Mouse (Mus musculus): ENCODE data around the gene Tmem9. TPM values are rescaled to one million over a fixed set of nuclear protein-coding genes. Genes with fewer than 3 reads are reported as not detected.

The Tmem9 gene
- total RNA-seq, 2 experiments from 2014 or later = 43.6 to 63.7 TPM

DNA sequence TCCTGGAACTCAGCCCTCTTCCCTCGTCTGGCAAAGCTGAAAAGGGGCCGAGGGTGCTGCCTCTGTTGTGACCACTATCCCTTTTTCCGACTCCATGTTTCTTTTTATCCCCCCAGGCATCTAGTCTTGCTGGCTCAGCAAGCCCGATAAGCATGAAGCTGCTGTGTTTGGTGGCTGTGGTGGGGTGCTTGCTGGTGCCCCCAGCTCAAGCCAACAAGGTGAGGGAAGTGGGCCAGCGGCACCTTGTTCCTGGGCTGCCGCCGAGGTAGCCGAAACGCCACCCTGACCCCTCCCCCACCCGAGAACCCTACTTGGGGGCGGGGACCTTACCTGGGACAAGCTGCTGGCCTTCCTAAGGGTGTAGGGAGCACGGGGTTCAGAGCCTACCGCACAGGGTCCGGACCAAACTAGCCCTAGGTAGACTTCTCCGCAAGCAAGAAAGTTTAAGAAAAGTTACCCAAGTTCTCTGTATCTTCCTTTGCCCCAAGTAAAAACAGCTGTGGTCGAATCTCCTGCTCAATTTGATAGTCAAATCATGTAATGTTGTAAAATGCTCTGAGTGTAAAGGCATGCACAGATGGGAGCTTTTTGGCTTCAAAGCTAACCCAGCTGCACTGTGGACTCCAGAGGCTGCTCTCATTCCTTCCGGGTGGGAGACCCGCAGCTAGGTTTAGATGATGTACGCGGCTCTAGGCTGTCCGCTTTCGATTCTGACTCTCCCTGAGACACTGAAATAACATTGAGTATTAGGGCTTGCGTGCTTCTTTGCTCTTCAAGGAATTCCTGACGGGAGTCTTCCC is 10.6 kb downstream of the Tmem9 start:
- DNase-seq (ENCODE audit: low spot score in 2 of 2) = peak in 1 of 2 experiments; percentile 31

DNA sequence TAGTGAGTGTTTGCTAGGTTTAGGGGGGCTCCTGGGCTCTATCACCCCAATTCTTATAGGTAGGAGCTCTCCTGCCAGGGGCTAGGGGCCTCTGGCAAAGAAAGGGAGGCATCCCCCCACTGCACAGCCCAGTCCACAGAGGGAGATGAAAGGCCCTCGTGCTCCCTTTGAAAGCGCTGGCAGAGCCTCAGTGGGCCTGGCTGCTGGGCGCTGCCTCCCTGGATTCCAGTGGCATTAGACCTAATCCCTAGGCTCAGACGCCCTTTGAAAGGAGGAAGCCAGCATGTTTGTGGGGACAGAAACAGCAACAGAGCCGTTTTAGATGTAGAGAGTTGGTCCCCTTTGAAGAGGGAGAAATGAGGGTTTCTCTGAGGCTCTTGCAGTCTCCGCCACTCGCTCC is 22.3 kb downstream of the Tmem9 start:
- no peak for DNase-seq (ENCODE audit: low spot score in 2 of 2)

DNA sequence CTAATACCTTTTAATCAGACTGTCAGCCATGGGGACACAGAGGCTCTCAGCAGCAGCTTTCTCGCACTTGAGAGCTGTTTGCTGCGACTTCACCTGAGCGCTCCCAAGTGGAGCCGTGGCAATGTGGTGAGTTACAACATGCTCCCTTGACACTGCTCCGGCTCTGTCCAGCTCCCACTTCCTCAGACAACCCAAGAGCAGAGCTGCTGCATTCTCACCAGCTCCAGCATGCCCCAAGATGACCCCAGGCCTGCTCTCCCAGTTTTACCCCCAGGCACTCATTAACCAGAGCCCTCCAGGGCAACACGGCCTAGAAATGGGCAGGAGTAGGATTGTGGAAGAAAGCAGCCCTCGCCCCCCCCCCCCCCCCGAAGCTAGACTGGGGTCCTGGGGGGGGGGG is 23.7 kb downstream of the Tmem9 start:
- no peak for DNase-seq (ENCODE audit: low spot score in 2 of 2)

DNA sequence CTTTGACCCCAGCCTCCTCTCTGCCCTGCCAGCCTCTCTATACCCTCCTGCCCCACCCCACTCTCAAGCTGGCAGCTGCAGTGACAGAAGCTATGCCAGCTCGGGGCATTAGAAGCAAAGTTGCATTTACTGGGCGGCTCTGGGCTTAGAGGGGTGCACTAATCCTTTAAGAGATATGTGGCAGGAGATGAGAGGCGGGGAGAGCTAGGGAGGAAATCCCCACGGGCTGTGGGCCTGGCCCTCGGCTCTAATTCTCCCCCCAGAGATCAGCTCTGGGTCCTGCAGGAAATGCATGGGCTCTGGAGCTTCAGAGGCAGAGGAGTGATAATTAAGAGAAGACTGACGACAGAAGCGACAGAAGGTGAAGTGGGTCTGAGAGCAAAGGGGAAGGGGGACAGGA is 25.0 kb downstream of the Tmem9 start:
- DNase-seq (ENCODE audit: low spot score in 2 of 2) = no peak

DNA sequence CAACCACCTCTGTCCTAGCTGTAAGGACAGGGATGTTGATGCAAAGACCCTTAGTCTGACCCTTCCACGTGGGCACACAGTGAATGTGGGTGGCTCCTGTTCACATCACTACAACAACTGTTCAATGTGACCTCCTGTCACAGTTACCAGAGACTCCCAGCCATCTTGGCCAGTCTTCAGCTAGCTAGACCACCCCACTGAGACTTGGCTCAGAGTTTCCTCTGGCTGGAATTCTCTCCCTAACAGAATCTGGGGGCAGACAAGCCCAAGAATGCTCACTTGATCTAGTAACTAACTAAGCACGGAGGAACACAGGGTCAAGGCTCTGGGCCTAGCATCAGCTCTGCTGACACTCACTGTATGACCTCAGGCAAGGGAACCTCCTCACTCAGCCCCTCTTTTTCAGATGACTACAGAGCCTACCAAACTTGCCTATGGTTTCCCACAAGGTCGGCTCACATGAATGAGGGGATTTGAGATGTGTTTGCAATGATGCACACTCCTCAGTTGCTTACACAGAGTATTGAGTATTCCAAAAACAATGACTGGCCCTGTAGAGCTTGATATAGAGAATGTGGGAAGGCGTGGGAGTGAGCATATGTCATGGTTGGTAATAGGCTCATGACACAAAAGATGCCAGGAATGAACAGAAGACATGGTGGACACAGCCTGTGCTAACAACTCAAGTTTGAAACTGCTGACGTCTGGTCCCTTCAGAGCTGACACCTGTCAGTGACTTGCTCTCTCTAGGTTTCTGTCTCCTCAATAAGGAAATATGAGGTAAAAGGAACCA is 31.0 kb downstream of the Tmem9 start:
- no peak for DNase-seq (ENCODE audit: low spot score in 2 of 2)

DNA sequence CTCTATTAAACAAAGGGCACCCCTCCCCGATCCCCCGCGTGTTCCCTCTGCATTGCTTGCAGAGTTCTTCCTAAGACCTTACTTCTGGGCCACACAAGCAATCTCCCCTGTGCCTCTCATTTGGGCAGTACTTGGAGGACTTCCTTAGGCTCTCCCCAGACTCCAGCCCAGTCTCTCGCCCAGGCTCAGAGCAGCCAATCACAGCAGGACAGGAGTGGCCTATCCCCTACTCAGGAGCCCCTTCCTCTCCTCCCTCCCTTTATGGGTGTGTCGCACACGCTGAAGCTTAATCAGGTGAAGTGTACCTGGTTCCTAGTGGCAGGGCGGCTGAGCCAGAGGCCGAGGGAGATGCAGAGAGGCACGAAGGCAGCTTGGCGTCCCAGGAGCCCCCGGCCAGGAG is 32.5 kb downstream of the Tmem9 start:
- DNase-seq (ENCODE audit: low spot score in 2 of 2) = no peak

DNA sequence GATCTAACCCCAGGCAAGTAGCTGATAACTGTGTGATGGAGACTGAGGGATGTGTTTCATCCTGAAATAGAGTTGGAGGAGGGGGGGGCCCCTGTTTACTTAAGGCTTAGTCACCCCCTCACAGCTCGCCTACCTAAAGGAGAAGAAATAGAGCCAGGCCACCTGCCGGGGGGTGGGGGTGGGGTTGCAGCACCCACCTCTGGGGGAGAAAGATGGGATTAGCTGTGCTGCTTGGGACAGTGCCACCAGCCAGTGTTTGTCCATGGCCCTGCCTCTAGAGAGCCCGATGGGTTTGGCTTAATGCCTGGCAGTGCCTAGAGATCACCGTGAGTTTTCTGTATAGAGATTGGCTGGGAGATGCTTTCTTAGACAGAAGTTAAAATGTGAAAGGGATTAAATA is 32.9 kb downstream of the Tmem9 start:
- DNase-seq (ENCODE audit: low spot score in 2 of 2) = no peak

DNA sequence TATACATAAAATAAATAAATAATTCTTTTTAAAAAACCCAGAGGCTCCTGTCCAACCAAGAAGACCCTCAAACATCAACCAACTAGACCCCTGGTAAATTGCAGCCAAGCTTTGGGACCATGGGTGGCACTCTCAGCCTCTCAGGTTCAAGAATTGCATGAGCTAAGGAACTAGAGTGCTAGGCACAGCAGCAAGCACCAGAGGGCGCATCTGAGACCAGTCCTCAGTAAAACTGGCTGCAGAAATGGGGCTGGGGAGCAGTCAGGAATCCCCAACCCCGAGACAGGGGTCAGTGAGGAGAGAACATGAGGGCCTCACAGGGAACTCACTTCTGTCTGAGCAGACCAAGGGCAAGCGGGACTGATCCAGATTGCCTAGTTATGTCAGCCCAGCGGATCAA is 37.8 kb downstream of the Tmem9 start:
- peak in 1 of 2 experiments; percentile 43 for DNase-seq (ENCODE audit: low spot score in 2 of 2)

DNA sequence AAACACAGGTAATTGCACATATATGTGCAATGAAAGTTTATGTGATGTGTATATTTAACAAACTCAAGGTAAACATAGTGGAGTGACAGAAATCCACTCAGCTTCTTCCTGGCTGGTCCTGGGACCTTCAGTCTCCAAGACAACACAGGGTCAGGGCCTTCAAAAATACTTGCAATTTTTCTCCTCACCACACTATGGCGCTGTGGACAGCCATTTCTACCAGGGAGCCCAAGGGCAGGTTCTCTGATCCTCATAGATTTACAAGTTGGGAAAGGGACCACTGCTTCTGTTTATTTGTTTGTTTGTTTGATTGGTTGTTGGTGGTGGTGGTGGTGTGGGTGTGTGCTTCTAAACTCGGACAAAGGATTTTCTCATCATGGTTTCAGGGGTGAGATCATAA is 39.5 kb downstream of the Tmem9 start:
- no peak for DNase-seq (ENCODE audit: low spot score in 2 of 2)

DNA sequence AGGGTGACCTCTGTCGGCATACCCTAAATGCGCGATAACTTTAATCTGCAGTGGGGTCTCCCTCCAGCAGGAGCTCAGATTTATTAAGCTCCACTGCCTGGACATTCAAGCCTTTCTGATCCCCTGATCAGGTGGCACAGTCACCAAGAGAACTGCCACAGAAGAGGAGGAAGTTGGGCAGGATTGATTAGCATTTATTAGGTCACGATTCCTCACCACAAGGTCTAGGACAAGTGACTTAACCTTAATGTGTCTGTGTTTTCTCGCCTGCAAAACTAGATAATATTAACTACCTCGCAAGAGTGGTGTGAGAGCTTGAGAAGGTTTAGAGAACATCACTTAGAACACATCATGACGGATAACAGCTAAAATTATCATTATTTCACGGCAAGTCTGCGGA is 39.9 kb downstream of the Tmem9 start:
- DNase-seq (ENCODE audit: low spot score in 2 of 2) = no peak

DNA sequence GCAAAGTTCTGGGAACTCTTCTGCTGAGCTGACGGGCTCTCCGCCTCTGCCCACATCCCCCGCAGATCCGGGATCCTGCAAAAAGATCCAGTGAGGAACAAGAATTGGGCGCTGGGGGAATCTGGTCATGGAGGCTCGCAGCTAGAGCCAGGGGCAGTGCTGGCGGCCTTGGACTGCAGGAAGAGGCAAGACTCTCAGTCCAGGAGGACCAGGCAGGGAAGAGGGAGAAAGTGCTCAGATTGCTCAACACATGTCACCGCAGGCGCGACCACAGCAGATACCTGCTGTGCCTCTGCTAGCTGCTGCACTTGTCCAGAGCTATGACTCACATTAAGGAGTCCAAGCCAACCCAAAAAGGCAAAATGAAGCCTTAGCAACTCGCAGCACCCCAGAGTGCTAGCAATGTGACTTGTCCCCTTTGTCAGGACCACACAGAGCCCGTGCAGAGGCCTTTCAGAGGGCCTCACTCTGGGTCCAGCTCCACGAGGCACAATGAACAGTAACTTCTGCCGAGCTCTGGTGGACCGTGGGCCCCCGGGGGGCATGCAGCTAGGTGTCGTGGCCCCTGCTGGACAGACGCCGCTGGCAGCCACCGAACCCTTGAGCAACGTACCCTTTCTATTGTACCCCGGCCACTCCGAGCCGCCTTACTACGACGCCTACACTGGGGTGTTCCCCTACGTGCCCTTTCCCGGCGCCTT is 42.5 kb downstream of the Tmem9 start, which contains the start of gene Ascl5:
Ascl5 (plus strand) TSS at position 493 of the 701 bp plus-strand sequence.
- DNase-seq (ENCODE audit: low spot score in 2 of 2) = no peak

DNA sequence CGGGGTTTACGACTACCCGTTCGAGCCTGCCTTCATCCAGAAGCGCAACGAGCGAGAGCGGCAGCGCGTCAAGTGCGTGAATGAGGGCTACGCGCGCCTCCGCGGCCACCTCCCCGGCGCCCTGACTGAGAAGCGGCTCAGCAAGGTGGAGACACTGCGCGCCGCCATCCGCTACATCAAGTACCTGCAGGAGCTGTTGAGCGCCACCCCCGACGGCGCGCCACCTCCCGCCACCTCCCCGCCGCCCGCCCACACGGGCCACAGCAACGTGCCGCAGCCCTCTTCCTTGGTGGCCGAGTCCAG is 43.0 kb downstream of the Tmem9 start:
- DNase-seq (ENCODE audit: low spot score in 2 of 2) = no peak

DNA sequence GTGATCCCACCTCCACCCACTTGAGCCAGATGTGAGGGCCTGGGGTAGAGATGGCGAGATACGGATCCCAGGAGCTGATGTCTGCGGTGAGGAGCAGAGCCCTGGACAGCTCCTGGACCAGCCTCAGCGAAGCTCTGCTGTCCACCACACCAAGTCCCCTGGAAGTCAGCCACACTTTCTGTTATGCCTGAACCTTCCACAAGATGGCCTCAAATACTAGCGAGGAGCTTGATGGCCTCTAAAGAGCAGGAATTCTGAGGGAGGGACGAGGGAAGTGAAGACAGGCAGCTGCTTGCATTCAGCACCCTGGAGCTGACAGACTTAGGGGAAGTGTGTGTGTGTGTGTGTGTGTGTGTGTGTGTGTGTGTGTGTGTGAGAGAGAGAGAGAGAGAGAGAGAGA is 43.5 kb downstream of the Tmem9 start:
- DNase-seq (ENCODE audit: low spot score in 2 of 2) = peak; percentile 41 to 75

DNA sequence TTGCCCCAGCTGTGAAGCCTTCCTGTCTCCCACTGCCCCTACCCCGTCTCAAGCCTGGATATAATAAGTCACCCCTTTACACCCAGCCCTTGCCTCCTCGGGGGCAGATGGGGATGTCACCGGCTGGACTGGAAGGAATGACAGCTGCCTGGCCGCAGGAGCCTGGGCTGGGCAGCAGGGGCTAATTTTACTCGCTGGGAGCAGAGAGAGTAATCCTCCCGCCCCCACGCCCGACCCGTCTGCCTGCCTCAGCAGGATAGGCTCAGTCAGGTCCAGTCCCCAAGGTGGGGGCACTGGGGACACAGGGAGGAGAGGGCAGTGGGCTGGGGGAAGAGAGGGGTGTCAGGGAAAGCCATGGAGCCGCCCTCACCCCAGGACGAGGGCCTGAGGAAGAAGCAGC is 44.6 kb downstream of the Tmem9 start, which contains the start of gene Cacna1s:
Cacna1s (plus strand) TSS at position 204 of the 400 bp plus-strand sequence.
- peak in 1 of 2 experiments; percentile 47 for DNase-seq (ENCODE audit: low spot score in 2 of 2)

DNA sequence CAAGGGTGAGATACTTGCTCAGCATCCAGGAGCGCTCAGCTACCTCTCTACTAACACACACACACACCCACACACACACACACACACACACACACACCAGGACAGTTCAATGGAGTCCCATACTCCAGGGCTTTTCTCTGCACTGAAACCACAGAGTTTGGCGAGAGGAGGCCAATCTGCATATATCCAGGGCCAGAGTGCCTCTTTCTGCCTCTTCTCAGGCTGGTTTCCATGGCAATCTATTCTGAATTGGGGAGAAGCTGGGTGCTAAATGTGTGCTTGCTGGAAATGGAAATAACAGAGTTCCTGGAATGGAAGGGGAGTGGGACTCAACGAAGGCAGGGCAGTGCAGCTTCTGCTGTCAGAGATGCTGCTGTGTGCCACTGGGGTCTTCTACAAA is 47.8 kb downstream of the Tmem9 start:
- no peak for DNase-seq (ENCODE audit: low spot score in 2 of 2)

DNA sequence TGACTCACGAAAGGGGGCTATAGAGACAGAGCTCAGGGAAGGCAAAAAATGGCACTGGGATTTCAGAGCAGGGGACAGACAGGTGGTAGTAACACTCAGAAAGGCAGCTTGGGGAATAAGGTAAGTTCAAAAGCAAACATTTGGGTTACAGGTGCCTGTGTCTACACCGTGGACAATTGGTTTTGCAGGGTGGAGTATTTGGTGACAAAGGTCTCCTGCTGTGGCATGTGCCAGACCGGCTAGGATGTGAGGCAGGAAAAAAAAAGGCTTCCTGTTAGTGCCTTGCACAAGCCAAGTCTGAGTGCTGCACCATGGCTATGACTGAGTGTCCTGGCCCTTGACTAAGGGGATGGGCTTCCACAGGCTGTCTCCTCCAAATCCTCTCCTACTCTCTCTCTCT is 50.6 kb downstream of the Tmem9 start:
- DNase-seq (ENCODE audit: low spot score in 2 of 2) = no peak

DNA sequence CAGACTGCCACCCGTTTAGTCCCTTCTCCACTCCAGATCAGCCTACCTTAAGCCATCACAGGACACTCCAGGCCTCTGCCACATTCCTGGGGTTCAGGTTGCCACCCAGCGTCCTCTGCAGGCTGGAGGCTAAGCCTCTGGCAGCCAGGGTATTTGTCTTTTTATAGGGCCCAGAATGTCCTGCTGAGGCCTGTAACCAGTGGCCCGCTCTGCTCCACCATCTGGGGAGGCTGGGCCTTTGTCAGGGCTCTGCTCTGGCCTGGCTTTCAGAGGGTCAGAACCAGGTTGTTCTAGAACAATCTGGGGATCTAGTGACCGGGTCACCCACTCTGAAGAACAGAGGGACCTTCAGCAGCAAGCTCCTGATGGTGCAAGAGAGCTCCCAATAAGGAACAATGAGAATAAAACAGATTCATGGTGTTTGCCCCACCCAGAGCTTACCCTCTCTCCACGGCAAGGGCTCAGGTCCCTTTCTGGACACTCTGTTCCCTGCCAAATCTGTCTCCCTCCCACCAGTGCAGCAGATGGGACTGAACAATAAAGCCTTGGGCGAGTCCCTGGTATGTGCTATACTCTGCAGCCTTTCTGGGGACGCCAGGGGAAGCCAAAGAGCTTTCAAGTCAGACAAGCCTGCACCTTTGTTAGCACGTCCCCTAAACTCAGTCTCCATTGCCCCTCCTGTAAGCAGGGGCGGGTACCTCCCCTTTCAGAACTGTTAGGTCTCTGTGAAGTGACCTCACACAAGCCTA is 53.3 kb downstream of the Tmem9 start:
- peak; percentile 40 to 72 for DNase-seq (ENCODE audit: low spot score in 2 of 2)

DNA sequence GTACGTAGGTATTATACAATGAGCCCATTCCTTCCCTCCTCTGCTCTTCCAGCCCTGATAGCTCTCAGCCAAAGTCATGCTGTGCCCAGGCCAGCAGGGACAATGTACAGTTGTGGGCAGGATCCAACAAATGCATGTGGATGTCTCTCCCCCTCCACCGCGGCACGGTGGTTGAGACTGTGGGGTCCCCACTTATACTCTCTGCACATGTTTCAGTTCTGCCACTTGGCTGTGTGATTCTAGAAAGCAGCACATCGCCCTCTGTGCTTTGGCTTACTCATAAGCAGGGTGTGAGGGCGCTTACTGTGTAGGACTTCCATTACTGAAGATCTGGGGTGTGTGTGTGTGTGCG is 53.8 kb downstream of the Tmem9 start:
- no peak for DNase-seq (ENCODE audit: low spot score in 2 of 2)

DNA sequence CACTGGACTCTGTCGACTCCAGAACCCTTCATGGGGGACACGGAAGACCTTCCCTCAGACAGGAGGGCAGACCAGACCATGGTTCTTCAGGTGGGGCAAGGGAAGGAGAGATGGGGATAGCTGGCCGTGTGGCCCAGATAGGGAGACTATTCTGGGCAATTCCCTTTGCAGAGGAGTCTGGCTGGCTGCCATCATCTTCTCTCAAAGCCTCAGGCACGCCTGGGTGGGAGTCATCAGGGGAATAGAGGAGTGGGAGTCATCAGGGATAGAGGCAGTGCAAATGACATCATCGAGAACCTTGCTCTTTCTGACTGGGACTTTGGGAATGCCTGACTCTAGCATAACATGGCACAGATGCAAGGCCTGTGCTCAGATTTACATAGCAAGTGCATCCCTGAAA is 56.0 kb downstream of the Tmem9 start:
- DNase-seq (ENCODE audit: low spot score in 2 of 2) = no peak

DNA sequence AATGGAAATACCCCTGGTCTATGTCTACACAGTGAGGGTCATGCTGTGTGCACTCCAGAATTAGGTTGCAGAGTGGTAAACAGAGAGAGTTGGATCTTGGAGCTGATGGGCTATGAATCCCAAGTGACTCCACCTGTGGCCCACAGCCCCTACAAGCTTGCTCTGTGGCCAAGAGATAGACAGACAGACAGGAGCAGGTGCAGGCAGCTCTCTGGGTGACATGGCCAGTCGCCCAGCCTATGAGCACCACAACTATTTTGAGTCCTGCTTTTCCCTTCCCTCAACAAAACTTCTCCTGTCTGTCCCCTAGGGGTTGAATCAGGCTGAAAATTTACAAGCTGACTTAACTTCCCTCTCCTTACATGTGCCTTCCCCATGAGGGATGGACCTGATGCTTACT is 58.7 kb downstream of the Tmem9 start:
- no peak for DNase-seq (ENCODE audit: low spot score in 2 of 2)

DNA sequence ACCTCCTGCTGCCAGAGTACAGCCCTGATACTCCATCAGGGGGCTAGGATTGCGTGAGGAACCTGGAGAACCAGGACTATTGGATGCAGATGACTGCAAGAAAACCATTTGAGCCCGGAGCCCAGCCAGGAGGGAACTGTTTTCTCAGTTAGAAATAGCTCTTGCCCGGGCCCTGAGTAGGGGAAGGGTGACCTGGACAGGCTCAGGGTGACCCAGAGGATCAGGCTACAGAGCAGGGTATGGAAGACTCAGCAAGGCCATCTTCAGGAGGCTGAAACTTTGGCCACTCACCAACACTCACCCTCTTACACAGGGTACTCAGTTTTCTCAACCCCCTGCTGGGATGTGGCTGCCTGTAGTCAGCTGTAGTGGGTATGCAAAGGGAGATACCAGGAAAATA is 59.6 kb downstream of the Tmem9 start:
- DNase-seq (ENCODE audit: low spot score in 2 of 2) = no peak

All from gastrocnemius, postnatal 4 days (tissue).